Mouse (Mus musculus) neural tube, embryonic 13.5 days (tissue): ENCODE measurements around the gene Syvn1. TPM values are rescaled to one million over a fixed set of nuclear protein-coding genes. Genes with fewer than 3 reads are reported as not detected.

ENCODE experiments used
- microRNA-seq: library from miRNA; unstranded; fragments of <30 nt; microRNA quantifications from one replicate; pipeline ENCODE4, GENCODE M21; 2016
- polyA plus RNA-seq: library from polyadenylated mRNA; unstranded; fragments of >200 nt; fragmentation: Nextera tagmentation; extraction: Ambion mirVana; gene quantifications from 2 replicates; pipeline ENCODE4 v1.2.1, GENCODE M21; 2015

The Syvn1 gene
- polyA plus RNA-seq, 1 experiment from 2014 or later, result 36.2 TPM

Small RNA genes within 50 kb of the gene (microRNA-seq; reads per million reads assigned to microRNA genes)
- 1.8 reads per million, percentile 5 among the genes with 10 or more reads in this experiment for gene Mir6988

Other genes with a start within 250 kb of the Syvn1 start
- gene Frmd8, start 171.3 kb upstream of the Syvn1 start, polyA plus RNA-seq, result 21.1 and 23.3 TPM in 2 replicates
- gene Slc25a45, start 168.8 kb upstream of the Syvn1 start, polyA plus RNA-seq, result 1.6 and 2.3 TPM in 2 replicates
- 11.1 and 11.4 TPM in 2 replicates for gene Tigd3, start 152.4 kb upstream of the Syvn1 start, polyA plus RNA-seq
- gene Dpf2, start 133.6 kb upstream of the Syvn1 start, polyA plus RNA-seq, result 117 and 135 TPM in 2 replicates
- 11.8 and 13.5 TPM in 2 replicates for gene Cdc42ep2, start 121.8 kb upstream of the Syvn1 start, polyA plus RNA-seq
- gene Pola2, start 82.4 kb upstream of the Syvn1 start, polyA plus RNA-seq, result 20.8 and 24.8 TPM in 2 replicates
- not detected in 2 replicates for gene Slc22a20, start 60.4 kb upstream of the Syvn1 start, polyA plus RNA-seq
- gene Capn1, start 30.7 kb upstream of the Syvn1 start, polyA plus RNA-seq, result 6.9 and 7.5 TPM in 2 replicates
- gene Mrpl49, start 11.2 kb downstream of the Syvn1 start, polyA plus RNA-seq, result 65.5 and 68.2 TPM in 2 replicates
- gene Fau, start 11.3 kb downstream of the Syvn1 start, polyA plus RNA-seq, result 578 and 624 TPM in 2 replicates
- 28.1 and 33.7 TPM in 2 replicates for gene Znhit2, start 14.6 kb downstream of the Syvn1 start, polyA plus RNA-seq
- 48.4 and 49.6 TPM in 2 replicates for gene Tm7sf2, start 21.8 kb downstream of the Syvn1 start, polyA plus RNA-seq
- 74.2 and 74.5 TPM in 2 replicates for gene Vps51, start 30.7 kb downstream of the Syvn1 start, polyA plus RNA-seq
- not detected in 2 replicates for gene Tmem262, start 33.5 kb downstream of the Syvn1 start, polyA plus RNA-seq
- 1.7 and 1.9 TPM in 2 replicates for gene Gm28374, start 35.7 kb downstream of the Syvn1 start, polyA plus RNA-seq
- 73.2 and 85.7 TPM in 2 replicates for gene Zfpl1, start 38.4 kb downstream of the Syvn1 start, polyA plus RNA-seq
- gene Cdca5, start 38.4 kb downstream of the Syvn1 start, polyA plus RNA-seq, result 6.4 and 7.3 TPM in 2 replicates
- not detected in 2 replicates for gene AC131692.1, start 47.8 kb downstream of the Syvn1 start, polyA plus RNA-seq
- gene Naaladl1, start 59.2 kb downstream of the Syvn1 start, polyA plus RNA-seq, result 0.23 and 0.32 TPM in 2 replicates
- 44.7 and 46.9 TPM in 2 replicates for gene Sac3d1, start 72.1 kb downstream of the Syvn1 start, polyA plus RNA-seq
- 51.6 and 56.8 TPM in 2 replicates for gene Snx15, start 81.7 kb downstream of the Syvn1 start, polyA plus RNA-seq
- gene Batf2, start 94.4 kb downstream of the Syvn1 start, polyA plus RNA-seq, result not detected in 2 replicates
- gene Arl2, start 95.0 kb downstream of the Syvn1 start, polyA plus RNA-seq, result 111 and 126 TPM in 2 replicates
- not detected in 2 replicates for gene Majin, start 137.8 kb downstream of the Syvn1 start, polyA plus RNA-seq
- gene Gpha2, start 179.8 kb downstream of the Syvn1 start, polyA plus RNA-seq, result 0.72 TPM in 1 of 2 replicates, not detected in the other
- 103 and 111 TPM in 2 replicates for gene Ppp2r5b, start 189.3 kb downstream of the Syvn1 start, polyA plus RNA-seq
- 11.6 and 11.8 TPM in 2 replicates for gene Atg2a, start 195.1 kb downstream of the Syvn1 start, polyA plus RNA-seq
- 85.5 and 101 TPM in 2 replicates for gene Ehd1, start 230.1 kb downstream of the Syvn1 start, polyA plus RNA-seq